Mouse (Mus musculus): ENCODE data around the gene Ttc23.

- 0 out of 2 replicates have a peak, but pooled peaks have one; percentile 5 for TF ChIP-seq CTCF (conservative IDR thresholded peaks at IDR 0.05; ENCODE audit: low read length)
- TF ChIP-seq NANOG (IDR thresholded peaks at IDR 0.05; ENCODE audit: borderline replicate concordance, low read length): no peak
- TF ChIP-seq POU5F1 (IDR thresholded peaks at IDR 0.05; ENCODE audit: borderline replicate concordance, low read length): no peak
These were observed 35.8 kb downstream of the Ttc23 start for GRCm38 (mm10) chr7:67683006-67683405.
